Mouse (Mus musculus) myocyte (in vitro differentiated cells): ENCODE measurements around the gene Rhoc. TPM values are rescaled to one million over a fixed set of nuclear protein-coding genes. Genes with fewer than 3 reads are reported as not detected.
A peak's percentile ranks its signal among the peaks of the same experiment; 100 is the strongest.

Source experiments
- H3K27me3 ChIP-seq: one replicate; pipeline ENCODE4 v1.6.1; 2011; ENCODE audit not compliant: control insufficient read depth, insufficient read depth, insufficient read length
- H3K36me3 ChIP-seq: one replicate; pipeline ENCODE4 v1.6.1; 2011; ENCODE audit not compliant: control insufficient read depth, insufficient read depth
- H3K4me2 ChIP-seq: one replicate; pipeline ENCODE4 v1.6.1; 2011; ENCODE audit warnings: low read depth, control low read depth
- H3K4me3 ChIP-seq: one replicate; pipeline ENCODE4 v1.5.1; 2011; ENCODE audit warnings: mild to moderate bottlenecking, control low read depth, moderate library complexity
- H3K79me2 ChIP-seq: one replicate; pipeline ENCODE4 v1.6.1; 2011; ENCODE audit not compliant: control insufficient read depth, insufficient read depth
- H3ac ChIP-seq: one replicate; pipeline ENCODE4 v1.6.1; 2011; ENCODE audit not compliant: control insufficient read depth, insufficient read length
- CEBPB ChIP-seq: IDR thresholded peaks from 2 replicates; pipeline ENCODE4 v1.6.1; 2011; ENCODE audit warnings: mild to moderate bottlenecking, moderate library complexity; ENCODE audit not compliant: poor library complexity, insufficient read depth, severe bottlenecking
- E2F4 ChIP-seq: IDR thresholded peaks from one replicate; pipeline ENCODE4 v1.6.1; 2011; ENCODE audit warnings: mild to moderate bottlenecking, control low read depth, moderate library complexity; ENCODE audit not compliant: insufficient read depth
- MAX ChIP-seq: IDR thresholded peaks from one replicate; pipeline ENCODE4 v1.6.1; 2011; ENCODE audit warnings: low read depth, mild to moderate bottlenecking, control low read depth
- MYOD1 ChIP-seq, 3 experiments: IDR thresholded peaks; one replicate each; pipeline ENCODE4 v1.6.1; 2011; ENCODE audit warnings: control low read depth in 2 of 3, low read depth in 2 of 3, mild to moderate bottlenecking in 2 of 3, moderate library complexity in 1 of 3; ENCODE audit not compliant: insufficient read length in 2 of 3, control insufficient read depth in 1 of 3
- MYOG ChIP-seq, 3 experiments: IDR thresholded peaks; one replicate each; pipeline ENCODE4 v1.6.1; 2011; ENCODE audit warnings: control low read depth in 2 of 3, low read depth in 2 of 3, mild to moderate bottlenecking in 2 of 3; ENCODE audit not compliant: insufficient read length in 2 of 3, control insufficient read depth in 1 of 3, insufficient read depth in 1 of 3
- POLR2A ChIP-seq: IDR thresholded peaks from one replicate; pipeline ENCODE4 v1.6.1; 2011; ENCODE audit warnings: low read depth, mild to moderate bottlenecking, control low read depth, moderate library complexity; ENCODE audit not compliant: insufficient read length
- POLR2AphosphoS2 ChIP-seq: IDR thresholded peaks from one replicate; pipeline ENCODE4 v1.6.1; 2011; ENCODE audit warnings: low read depth, control low read depth; ENCODE audit not compliant: insufficient read length
- REST ChIP-seq: IDR thresholded peaks from one replicate; pipeline ENCODE4 v1.6.1; 2011; ENCODE audit warnings: mild to moderate bottlenecking, control low read depth, moderate library complexity; ENCODE audit not compliant: insufficient read depth, insufficient read length
- SRF ChIP-seq: IDR thresholded peaks from one replicate; pipeline ENCODE4 v1.6.1; 2011; ENCODE audit warnings: low read depth; ENCODE audit not compliant: control insufficient read depth, insufficient read length
- TCF12 ChIP-seq: IDR thresholded peaks from one replicate; pipeline ENCODE4 v1.6.1; 2011; ENCODE audit warnings: mild to moderate bottlenecking, control low read depth; ENCODE audit not compliant: poor library complexity, insufficient read depth, severe bottlenecking
- TCF3 ChIP-seq: IDR thresholded peaks from one replicate; pipeline ENCODE4 v1.6.1; 2011; ENCODE audit warnings: low read depth, control low read depth; ENCODE audit not compliant: insufficient read length
- USF1 ChIP-seq: IDR thresholded peaks from one replicate; pipeline ENCODE4 v1.6.1; 2011; ENCODE audit warnings: low read depth, mild to moderate bottlenecking, control low read depth, moderate library complexity
- polyA plus RNA-seq: library from polyadenylated mRNA; unstranded; fragments of >200 nt; fragmentation: generic; extraction: Trizol; gene quantifications from one replicate; pipeline ENCODE4 v1.2.1, GENCODE M21; 2012; ENCODE audit warnings: missing spikeins

Gene Rhoc
- polyA plus RNA-seq, 1 experiment: 474 TPM

- peak; percentile 44 for TF ChIP-seq POLR2A
- TF ChIP-seq POLR2AphosphoS2: no peak
- TF ChIP-seq TCF3: no peak
- H3K36me3 ChIP-seq: peaks cover 16% of the 10 kb centered on the region
These were observed 1.6 kb downstream of the Rhoc start for GRCm38 (mm10) chr3:104789822-104790221.

GRCm38 (mm10) chr3:104790401-104790937, 2.3 kb downstream of the Rhoc start:
- Histone ChIP-seq H3K27me3 (no peaks in the 10 kb centered on the region), H3K36me3 (peaks cover 16% of the 10 kb centered on the region), H3ac (peak overlapping the region; percentile 80), H3K79me2 (peaks cover 40% of the 10 kb centered on the region), H3K4me2 (peak overlapping the region; percentile 95), H3K4me3 (peak overlapping the region; percentile 89)
- TF ChIP-seq POLR2A (peak; percentile 70), REST (no peak), MYOD1 (IDR thresholded peaks at IDR 0.05; ENCODE audit: control insufficient read depth in 1 of 3, insufficient read length in 2 of 3, low read depth in 2 of 3) (peak in 1 of 3 experiments; percentile 38), SRF (peak; percentile 83), POLR2AphosphoS2 (peak; percentile 87), TCF12 (no peak), CEBPB (peak; percentile 47; the same call in 1 of the 2 replicates), MAX (no peak)

More at GRCm38 (mm10) chr3:104789822-104790221, 1.6 kb downstream of the Rhoc start:
- H3K79me2 ChIP-seq: peaks cover 40% of the 10 kb centered on the region
- no peaks in the 10 kb centered on the region for H3K27me3 ChIP-seq
- H3K4me2 ChIP-seq: peak overlapping the region; percentile 95
- H3K4me3 ChIP-seq: peak overlapping the region; percentile 89
- H3ac ChIP-seq: peak overlapping the region; percentile 80

- Histone ChIP-seq H3K36me3 (peaks cover 16% of the 10 kb centered on the region), H3K27me3 (no peaks in the 10 kb centered on the region), H3K4me3 (peak overlapping the region; percentile 89), H3K79me2 (peaks cover 40% of the 10 kb centered on the region), H3ac (no peak overlapping the region), H3K4me2 (peak overlapping the region; percentile 95)
- TF ChIP-seq E2F4 (no peak), TCF12 (no peak), POLR2A (no peak), REST (no peak), SRF (no peak), MYOG (IDR thresholded peaks at IDR 0.05; ENCODE audit: control insufficient read depth in 1 of 3, insufficient read depth in 1 of 3, insufficient read length in 2 of 3, low read depth in 2 of 3) (no peak), MYOD1 (IDR thresholded peaks at IDR 0.05; ENCODE audit: control insufficient read depth in 1 of 3, insufficient read length in 2 of 3, low read depth in 2 of 3) (no peak), CEBPB (no peak), USF1 (no peak), POLR2AphosphoS2 (no peak), MAX (no peak), TCF3 (no peak)
These were observed 2.8 kb downstream of the Rhoc start for GRCm38 (mm10) chr3:104791017-104791416.

- Histone ChIP-seq H3K79me2 (peaks cover 40% of the 10 kb centered on the region), H3K36me3 (peaks cover 21% of the 10 kb centered on the region), H3ac (no peak overlapping the region), H3K27me3 (no peaks in the 10 kb centered on the region), H3K4me2 (peak overlapping the region; percentile 95), H3K4me3 (no peak overlapping the region)
- TF ChIP-seq REST (no peak), USF1 (no peak), MYOD1 (IDR thresholded peaks at IDR 0.05; ENCODE audit: control insufficient read depth in 1 of 3, insufficient read length in 2 of 3, low read depth in 2 of 3) (no peak), POLR2A (no peak), TCF3 (no peak), POLR2AphosphoS2 (no peak), E2F4 (no peak), TCF12 (no peak)
These were observed 3.5 kb downstream of the Rhoc start for GRCm38 (mm10) chr3:104791671-104792070.
